Mouse (Mus musculus) forebrain, embryonic 11.5 days (tissue): Measurements from ENCODE around the gene Usp17lb. TPM values are rescaled to one million over a fixed set of nuclear protein-coding genes. Genes with fewer than 3 reads are reported as not detected.

ENCODE experiments used
- ATAC-seq: fragments of 200-750 bp; cut with Nextera tagmentation; replicated peaks from 2 replicates; pipeline ENCODE4 v1.8.0; 2017; ENCODE audit warnings: moderate TSS enrichment; ENCODE audit not compliant: low FRiP score
- DNase-seq: peaks from one replicate; pipeline ENCODE4 v3.0.0-alpha.2; 2017; ENCODE audit warnings: low spot score
- H3K27ac ChIP-seq: fragments of 300-500 bp; sonication (generic); 2 replicates; pipeline ENCODE4 v1.5.1; 2014; ENCODE audit warnings: low read depth, low read length
- H3K27me3 ChIP-seq: fragments of 300-500 bp; sonication (generic); 2 replicates; pipeline ENCODE4 v1.6.1; 2014; ENCODE audit warnings: mild to moderate bottlenecking, low read length, mixed read lengths; ENCODE audit not compliant: control insufficient read depth, insufficient read depth
- H3K36me3 ChIP-seq: fragments of 300-500 bp; sonication (generic); 2 replicates; pipeline ENCODE4 v1.6.1; 2014; ENCODE audit warnings: mild to moderate bottlenecking, low read length, moderate library complexity, mixed read lengths; ENCODE audit not compliant: control insufficient read depth, insufficient read depth
- H3K4me1 ChIP-seq: fragments of 300-500 bp; sonication (generic); replicated peaks from 2 replicates; pipeline ENCODE4 v1.6.1; 2014; ENCODE audit warnings: low read length, mixed read lengths; ENCODE audit not compliant: control insufficient read depth, insufficient read depth
- H3K4me2 ChIP-seq: fragments of 300-500 bp; sonication (generic); 2 replicates; pipeline ENCODE4 v1.6.1; 2014; ENCODE audit warnings: low read depth, mild to moderate bottlenecking, low read length, moderate library complexity, mixed read lengths; ENCODE audit not compliant: severe bottlenecking
- H3K4me3 ChIP-seq: fragments of 300-500 bp; sonication (generic); 2 replicates; pipeline ENCODE4 v1.5.1; 2014; ENCODE audit warnings: low read depth, low read length
- H3K9ac ChIP-seq: fragments of 300-500 bp; sonication (generic); 2 replicates; pipeline ENCODE4 v1.6.1; 2014; ENCODE audit warnings: low read length
- H3K9me3 ChIP-seq: fragments of 300-500 bp; sonication (generic); 2 replicates; pipeline ENCODE4 v1.6.1; 2016; ENCODE audit warnings: low read length, mixed read lengths; ENCODE audit not compliant: control insufficient read depth
- WGBS: fragments of 180-500 bp; shearing (Covaris S2); extraction: QIAGEN DNeasy Blood & Tissue Kit; methylation state at CpG from one replicate; pipeline ENCODE4 v1.1.7; 2014; 5-methylcytosine and 5-hydroxymethylcytosine counted together
- polyA plus RNA-seq: library from polyadenylated mRNA; unstranded; fragments of >200 nt; fragmentation: Nextera tagmentation; extraction: Ambion mirVana; gene quantifications from 2 replicates; pipeline ENCODE4 v1.2.1, GENCODE M21; 2014

Gene Usp17lb
- polyA plus RNA-seq, 1 experiment from 2014 or later = not detected

DNA sequence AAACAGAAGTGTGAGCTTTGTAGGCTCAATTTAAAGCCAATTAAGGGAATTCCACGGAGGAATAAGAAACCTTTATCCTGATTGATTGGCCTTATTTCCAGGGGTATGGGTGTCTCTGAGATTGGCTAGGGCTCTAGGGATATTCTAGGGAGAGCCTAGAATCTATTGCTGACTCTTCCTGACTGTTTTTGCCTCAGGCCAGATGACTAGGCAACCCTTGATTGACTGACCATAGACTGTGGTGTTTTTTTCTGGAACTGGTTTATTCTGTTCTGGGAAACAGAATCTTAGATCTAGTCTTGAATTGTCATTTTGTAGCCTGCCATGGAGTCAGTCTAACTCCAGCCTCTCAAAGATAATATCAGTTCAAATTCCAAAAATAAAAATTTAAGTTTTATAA lies 51.6 kb downstream of the Usp17lb start:
- no peak overlapping the region for H3K27ac ChIP-seq
- H3K27me3 ChIP-seq = no peaks in the 10 kb centered on the region
- H3K9ac ChIP-seq = no peak overlapping the region
- H3K36me3 ChIP-seq = no peaks in the 10 kb centered on the region
- no peak overlapping the region for H3K4me3 ChIP-seq
- ATAC-seq (no peak), DNase-seq (no peak)
- WGBS = 40% methylated on average over 1 of the region's 1 CpGs
- H3K4me1 ChIP-seq = no peaks in the 10 kb centered on the region
- no peak overlapping the region for H3K4me2 ChIP-seq
- H3K9me3 ChIP-seq = no peaks in the 10 kb centered on the region

Other genes starting within 250 kb of the Usp17lb start
- not detected in 2 replicates for gene Olfr655, start 240.8 kb downstream of the Usp17lb start, polyA plus RNA-seq
- not detected in 2 replicates for gene Olfr656, start 228.6 kb downstream of the Usp17lb start, polyA plus RNA-seq
- gene Olfr657, start 217.8 kb downstream of the Usp17lb start, polyA plus RNA-seq = not detected in 2 replicates
- not detected in 2 replicates for gene Olfr658, start 195.3 kb downstream of the Usp17lb start, polyA plus RNA-seq
- gene Olfr659, start 175.8 kb downstream of the Usp17lb start, polyA plus RNA-seq = not detected in 2 replicates
- gene Olfr661, start 156.1 kb downstream of the Usp17lb start, polyA plus RNA-seq = not detected in 2 replicates
- gene Usp17le, start 65.1 kb downstream of the Usp17lb start, polyA plus RNA-seq = not detected in 2 replicates
- gene Usp17la, start 14.4 kb upstream of the Usp17lb start, polyA plus RNA-seq = not detected in 2 replicates
- not detected in 2 replicates for gene Olfr665, start 35.4 kb upstream of the Usp17lb start, polyA plus RNA-seq
- gene Olfr666, start 53.3 kb upstream of the Usp17lb start, polyA plus RNA-seq = not detected in 2 replicates
- gene Olfr667, start 78.9 kb upstream of the Usp17lb start, polyA plus RNA-seq = not detected in 2 replicates
- not detected in 2 replicates for gene Olfr668, start 85.5 kb upstream of the Usp17lb start, polyA plus RNA-seq
- gene Olfr669, start 91.6 kb upstream of the Usp17lb start, polyA plus RNA-seq = not detected in 2 replicates
- not detected in 2 replicates for gene Olfr670, start 120.0 kb upstream of the Usp17lb start, polyA plus RNA-seq
- gene Olfr671, start 136.5 kb upstream of the Usp17lb start, polyA plus RNA-seq = not detected in 2 replicates
- gene Olfr672, start 159.4 kb upstream of the Usp17lb start, polyA plus RNA-seq = not detected in 2 replicates
- not detected in 2 replicates for gene Olfr675, start 185.9 kb upstream of the Usp17lb start, polyA plus RNA-seq
- not detected in 2 replicates for gene Olfr676, start 190.1 kb upstream of the Usp17lb start, polyA plus RNA-seq
- not detected in 2 replicates for gene Olfr677, start 208.8 kb upstream of the Usp17lb start, polyA plus RNA-seq
- not detected in 2 replicates for gene Olfr678, start 221.9 kb upstream of the Usp17lb start, polyA plus RNA-seq
- gene Olfr679, start 238.6 kb upstream of the Usp17lb start, polyA plus RNA-seq = not detected in 2 replicates